In the genomic region with DNA sequence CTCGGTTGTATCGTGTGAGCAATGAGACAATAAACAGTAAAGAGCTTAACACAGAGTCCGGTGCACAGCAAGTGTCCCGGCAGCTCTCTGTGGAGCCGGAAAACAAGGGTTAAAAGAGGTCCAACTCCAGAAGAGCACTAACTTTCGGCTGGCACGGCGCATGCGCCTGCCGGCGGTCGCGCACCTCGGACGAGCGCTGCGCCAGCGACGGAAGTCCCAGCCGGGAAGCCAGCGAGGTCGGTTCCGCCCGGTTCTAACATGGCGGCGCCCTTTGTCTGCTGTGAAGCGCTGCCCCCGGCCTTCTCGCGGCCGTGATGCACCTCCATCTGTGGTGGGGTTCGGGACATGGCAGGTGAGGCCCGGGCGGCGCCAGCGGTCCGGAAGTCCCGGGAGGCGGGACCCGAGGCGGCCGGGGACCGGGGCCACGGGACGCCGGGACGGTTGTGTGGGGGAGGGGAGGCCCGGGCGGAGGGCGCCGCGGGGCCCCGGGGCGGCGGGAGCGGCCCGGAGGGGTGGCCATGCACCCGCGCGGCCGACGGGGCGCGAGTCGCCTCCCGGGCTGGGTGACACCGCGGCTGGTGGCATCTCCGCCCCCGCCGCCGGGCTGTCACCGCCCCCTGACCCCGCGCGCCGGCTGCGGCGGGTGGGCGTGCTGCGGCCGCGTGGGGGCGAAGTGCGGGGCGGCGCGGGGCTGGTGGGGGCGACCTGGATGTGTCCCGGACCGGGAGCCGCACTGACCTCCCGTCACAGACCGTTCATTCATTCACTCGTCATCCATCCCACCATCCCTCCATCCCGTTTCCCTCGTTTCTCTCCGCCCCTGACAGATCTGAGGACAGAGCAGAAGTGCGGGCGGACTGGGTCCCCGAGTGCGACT, we compare ENCODE assay signal across 8 mouse cellular contexts. TPM values are rescaled to one million over a fixed set of nuclear protein-coding genes. Genes with fewer than 3 reads are reported as not detected.
DNase-seq lines count a peak whose midpoint lies in the region; ATAC-seq lines count a peak whose summit lies in the region.

A gene (plus strand): TSS at position 204 of the 877 bp plus-strand sequence.

- H3K9me3 ChIP-seq in hindbrain, embryonic 14.5 days (ENCODE audit: control insufficient read depth, low read length): no peaks in the 10 kb centered on the region

- WGBS in hindbrain, embryonic 14.5 days: under 1% methylated on average over 68 of the region's 102 CpGs

- H3K27me3 ChIP-seq in hindbrain, embryonic 14.5 days (ENCODE audit: control insufficient read depth, insufficient read depth, low read length): no peaks in the 10 kb centered on the region

- peak within 1 kb of the TSS; percentile 92 for H3K4me3 ChIP-seq in hindbrain, embryonic 14.5 days (replicated peaks; ENCODE audit: low read length)

- H3K27ac ChIP-seq in hindbrain, embryonic 14.5 days: peak within 1 kb of the TSS; percentile 83

- H3K4me2 ChIP-seq in hindbrain, embryonic 14.5 days (replicated peaks): peak within 1 kb of the TSS; percentile 61

- H3K9ac ChIP-seq in hindbrain, embryonic 14.5 days: peak within 1 kb of the TSS; percentile 95

- peaks cover 7% of the 10 kb centered on the region for H3K4me1 ChIP-seq in hindbrain, embryonic 14.5 days (replicated peaks; ENCODE audit: control insufficient read depth, insufficient read depth, low read length)

- ATAC-seq in hindbrain, embryonic 14.5 days (ENCODE audit: low FRiP score): peak; percentile 94

- DNase-seq in T-cell, adult 2 months (ENCODE audit: low spot score): peak; percentile 90
- peak; percentile 92 to 94 for DNase-seq in cerebellum, postnatal 25 days
- DNase-seq in frontal cortex, postnatal 36 days (ENCODE audit: low spot score in 2 of 2): peak; percentile 87
- peak; percentile 94 for DNase-seq in hindbrain, embryonic 14.5 days (ENCODE audit: low spot score)
- DNase-seq in left cerebral cortex, adult 11 months (ENCODE audit: low spot score): peak; percentile 78
- DNase-seq in lung, postnatal 36 days: peak; percentile 91
- DNase-seq in retina, embryonic 14.5 days (ENCODE audit: low spot score): peak; percentile 96
- peak; percentile 89 to 92 for DNase-seq in thymus, postnatal 36 days

- H3K36me3 ChIP-seq in hindbrain, embryonic 14.5 days (replicated peaks; ENCODE audit: control insufficient read depth, insufficient read depth): peaks cover 28% of the 10 kb centered on the region

RNA-seq across cellular contexts. Expression of the gene that starts here (rescaled TPM):
- polyA plus RNA-seq in hindbrain, embryonic 14.5 days (2014; fragmentation: Nextera tagmentation; extraction: Ambion mirVana): 29.5 and 30.7 TPM in 2 replicates

Comparison
In these comparisons a context has a peak if more than half of its experiments do, and no peak if none do; other contexts are left out.
1. Peak in every context shown above with its lines: DNase-seq, ATAC-seq, H3K4me3 ChIP-seq and H3K27ac ChIP-seq.